Mouse (Mus musculus) intestine, embryonic 16.5 days (tissue): Measurements from ENCODE around the gene Pdilt. TPM values are rescaled to one million over a fixed set of nuclear protein-coding genes. Genes with fewer than 3 reads are reported as not detected.

Source experiments
- ATAC-seq: fragments of 200-750 bp; cut with Nextera tagmentation; 2 replicates; pipeline ENCODE4 v1.8.0; 2017; ENCODE audit warnings: moderate TSS enrichment, moderate library complexity
- H3K27ac ChIP-seq: fragments of 300-500 bp; sonication (generic); 2 replicates; pipeline ENCODE4 v1.5.1; 2014; ENCODE audit warnings: mild to moderate bottlenecking, low read length
- H3K27me3 ChIP-seq: fragments of 300-500 bp; sonication (generic); replicated peaks from 2 replicates; pipeline ENCODE4 v1.6.1; 2014; ENCODE audit warnings: low read length, control low read depth, mixed read lengths; ENCODE audit not compliant: control insufficient read depth, insufficient read depth
- H3K36me3 ChIP-seq: fragments of 300-500 bp; sonication (generic); 2 replicates; pipeline ENCODE4 v1.6.1; 2014; ENCODE audit warnings: low read length, control low read depth; ENCODE audit not compliant: control insufficient read depth, insufficient read depth
- H3K4me1 ChIP-seq: fragments of 300-500 bp; sonication (generic); 2 replicates; pipeline ENCODE4 v1.6.1; 2014; ENCODE audit warnings: low read length, control low read depth, mixed read lengths; ENCODE audit not compliant: control insufficient read depth, insufficient read depth
- H3K4me2 ChIP-seq: fragments of 300-500 bp; sonication (generic); 2 replicates; pipeline ENCODE4 v1.6.1; 2014; ENCODE audit warnings: low read depth, low read length, control low read depth
- H3K4me3 ChIP-seq: fragments of 300-500 bp; sonication (generic); 2 replicates; pipeline ENCODE4 v1.5.1; 2014; ENCODE audit warnings: mild to moderate bottlenecking, low read length
- H3K9ac ChIP-seq: fragments of 300-500 bp; sonication (generic); 2 replicates; pipeline ENCODE4 v1.6.1; 2014; ENCODE audit warnings: low read depth, low read length
- H3K9me3 ChIP-seq: fragments of 300-500 bp; sonication (generic); 2 replicates; pipeline ENCODE4 v1.6.1; 2016; ENCODE audit warnings: low read length, control low read depth; ENCODE audit not compliant: control insufficient read depth
- WGBS: fragments of 180-500 bp; shearing (Covaris S2); extraction: QIAGEN DNeasy Blood & Tissue Kit; methylation state at CpG from one replicate; pipeline ENCODE4 v1.1.7; 2014; 5-methylcytosine and 5-hydroxymethylcytosine counted together
- polyA plus RNA-seq: library from polyadenylated mRNA; unstranded; fragments of >200 nt; fragmentation: Nextera tagmentation; extraction: Ambion mirVana; gene quantifications from 2 replicates; pipeline ENCODE4 v1.2.1, GENCODE M21; 2015

Gene Pdilt
- polyA plus RNA-seq, 1 experiment from 2014 or later = not detected

GRCm38 (mm10) chr7:119476500-119477389 is 46.5 kb downstream of the Pdilt start:
- Histone ChIP-seq H3K4me3 (no peak overlapping the region), H3K27ac (no peak overlapping the region), H3K4me1 (no peaks in the 10 kb centered on the region), H3K27me3 (no peaks in the 10 kb centered on the region), H3K9ac (no peak overlapping the region), H3K36me3 (no peaks in the 10 kb centered on the region), H3K9me3 (no peaks in the 10 kb centered on the region), H3K4me2 (no peak overlapping the region)
- no peak for ATAC-seq
- 71% methylated on average over 33 of the region's 33 CpGs for WGBS

DNA sequence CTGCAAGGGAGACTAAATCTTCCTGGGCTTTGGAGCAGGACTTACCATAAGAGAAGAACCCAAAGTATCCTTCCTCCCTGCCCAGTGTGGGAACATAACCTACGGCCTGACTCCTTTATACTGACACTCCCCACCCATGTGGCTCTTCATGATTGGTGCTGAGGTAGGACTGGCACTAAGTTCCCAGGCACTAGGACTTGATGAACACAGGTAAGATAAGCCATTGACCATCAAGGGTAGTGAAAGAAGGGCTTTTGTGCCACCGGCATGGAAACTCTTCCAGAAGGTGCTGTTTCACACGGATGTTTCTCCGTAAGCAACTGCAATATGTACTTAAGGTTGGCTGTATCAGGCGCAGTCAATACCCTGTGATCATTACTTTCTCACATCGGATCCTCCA is 64.1 kb downstream of the Pdilt start, which contains the start of gene Gp2:
Gene Gp2, minus strand, starts transcription at position 101 of the 400 bp plus-strand sequence.
- H3K27me3 ChIP-seq = no peaks in the 10 kb centered on the region
- no peak within 1 kb of the TSS for H3K4me3 ChIP-seq
- no peaks in the 10 kb centered on the region for H3K36me3 ChIP-seq
- H3K9me3 ChIP-seq = no peaks in the 10 kb centered on the region
- no peaks in the 10 kb centered on the region for H3K4me1 ChIP-seq
- H3K9ac ChIP-seq = no peak within 1 kb of the TSS
- 86% methylated on average over 6 of the region's 6 CpGs for WGBS
- ATAC-seq = no peak
- H3K27ac ChIP-seq = no peak within 1 kb of the TSS
- no peak within 1 kb of the TSS for H3K4me2 ChIP-seq

GRCm38 (mm10) chr7:119454192-119454591 is 69.1 kb downstream of the Pdilt start:
- Histone ChIP-seq H3K4me2 (no peak overlapping the region), H3K27me3 (no peaks in the 10 kb centered on the region), H3K9me3 (no peaks in the 10 kb centered on the region), H3K27ac (no peak overlapping the region), H3K36me3 (no peaks in the 10 kb centered on the region), H3K4me3 (no peak overlapping the region), H3K4me1 (no peaks in the 10 kb centered on the region), H3K9ac (no peak overlapping the region)
- WGBS = 79% methylated on average over 7 of the region's 7 CpGs
- ATAC-seq = no peak

DNA sequence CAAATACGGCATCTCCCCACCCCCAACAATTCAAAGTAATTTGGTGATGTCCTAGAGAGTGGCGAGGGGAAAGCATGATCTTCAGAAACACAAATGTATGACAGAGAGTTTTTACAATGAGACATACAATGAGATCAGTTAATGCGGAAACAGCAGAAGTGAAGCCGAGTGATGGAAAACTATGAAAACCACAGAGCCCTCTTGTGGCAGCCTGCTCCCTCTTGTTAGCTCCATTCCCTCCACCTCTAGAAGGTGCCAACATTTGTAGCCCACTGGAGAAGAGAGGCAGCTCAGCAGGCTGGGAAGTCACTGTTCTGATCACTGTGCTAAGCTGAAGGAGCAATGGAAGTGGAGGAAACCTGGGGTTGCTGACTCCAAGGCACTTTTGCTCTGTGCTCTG is 79.4 kb downstream of the Pdilt start:
- Histone ChIP-seq H3K9me3 (no peaks in the 10 kb centered on the region), H3K36me3 (no peaks in the 10 kb centered on the region), H3K4me1 (no peaks in the 10 kb centered on the region), H3K27ac (no peak overlapping the region), H3K9ac (no peak overlapping the region), H3K27me3 (no peaks in the 10 kb centered on the region), H3K4me2 (no peak overlapping the region), H3K4me3 (no peak overlapping the region)
- no peak for ATAC-seq
- 68% methylated on average over 4 of the region's 4 CpGs for WGBS

DNA sequence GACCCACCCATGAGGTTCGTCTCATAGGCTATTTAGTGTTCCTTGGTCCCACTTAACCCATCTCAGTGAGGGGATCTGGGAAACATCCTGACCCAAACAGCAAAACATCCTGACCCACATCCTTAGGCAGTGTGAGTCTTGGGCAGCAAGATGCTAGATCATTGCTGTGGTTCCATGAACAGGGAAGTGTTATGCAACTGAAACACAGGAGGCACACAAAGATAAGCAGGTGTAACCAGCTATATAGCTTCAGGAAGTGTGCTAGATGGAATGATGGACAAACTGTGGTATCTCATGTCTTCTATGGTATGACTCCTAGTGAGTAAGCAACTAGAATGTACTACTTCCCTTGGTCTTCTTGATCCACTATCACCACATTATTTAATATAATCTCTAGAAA is 81.4 kb downstream of the Pdilt start:
- Histone ChIP-seq H3K36me3 (no peaks in the 10 kb centered on the region), H3K4me3 (no peak overlapping the region), H3K27me3 (no peaks in the 10 kb centered on the region), H3K9ac (no peak overlapping the region), H3K27ac (no peak overlapping the region), H3K4me1 (no peaks in the 10 kb centered on the region), H3K9me3 (no peaks in the 10 kb centered on the region), H3K4me2 (no peak overlapping the region)
- WGBS = 68% methylated on average over 1 of the region's 1 CpGs
- no peak for ATAC-seq

Other genes with a start within 250 kb of the Pdilt start
- gene Gp2, start 64.2 kb downstream of the Pdilt start, polyA plus RNA-seq = 0.59 and 0.89 TPM in 2 replicates
- gene Umod, start 44.2 kb downstream of the Pdilt start, polyA plus RNA-seq = not detected in 2 replicates
- 0.07 TPM in 1 of 2 replicates, not detected in the other for gene Acsm5, start 4.0 kb downstream of the Pdilt start, polyA plus RNA-seq
- gene Acsm2, start 30.9 kb upstream of the Pdilt start, polyA plus RNA-seq = not detected in 2 replicates
- gene Acsm1, start 83.5 kb upstream of the Pdilt start, polyA plus RNA-seq = 0.09 and 0.10 TPM in 2 replicates
- gene Acsm4, start 166.5 kb upstream of the Pdilt start, polyA plus RNA-seq = not detected in 2 replicates
- 53.8 and 56.4 TPM in 2 replicates for gene Thumpd1, start 197.3 kb upstream of the Pdilt start, polyA plus RNA-seq
- 7.2 and 8.3 TPM in 2 replicates for gene Acsm3, start 237.4 kb upstream of the Pdilt start, polyA plus RNA-seq